Mouse (Mus musculus) left cerebral cortex, postnatal 14 days (tissue): ENCODE data around the gene Adgrg1. TPM values are rescaled to one million over a fixed set of nuclear protein-coding genes. Genes with fewer than 3 reads are reported as not detected.
A peak's percentile ranks its signal among the peaks of the same experiment; 100 is the strongest.

Experiments
- DNase-seq, 2 experiments: peaks; one replicate each; pipeline ENCODE4 v3.0.0; 2021 to 2022; ENCODE audit warnings: low spot score in 2 of 2, mixed read lengths in 1 of 2
- intact Hi-C: fragments of 180-260 bp; cut with DNase I; formaldehyde crosslinking; loops from one replicate; pipeline ENCODE4 v1.15.1; 2025
- total RNA-seq, 2 experiments: library from RNA; stranded (reverse); gene quantifications; 2 replicates each; pipeline ENCODE4 v1.2.3; 2021

Gene Adgrg1
- total RNA-seq, 2 experiments from 2014 or later: 93.3 to 110 TPM

- peak in 1 of 2 experiments; percentile 46 for DNase-seq
- intact Hi-C loops: no loop called here
Observed at GRCm38 (mm10) chr8:94992996-94993724, 18.6 kb downstream of the Adgrg1 start.

GRCm38 (mm10) chr8:94994006-94994405, 19.5 kb downstream of the Adgrg1 start:
- peak; percentile 86 to 87 for DNase-seq
- intact Hi-C loops: no loop called here

GRCm38 (mm10) chr8:94994510-94994909, 20.0 kb downstream of the Adgrg1 start:
- DNase-seq: no peak
- intact Hi-C loops: no loop called here

- intact Hi-C loops: no loop called here
- peak; percentile 43 to 61 for DNase-seq
Observed at GRCm38 (mm10) chr8:94995336-94995893, 20.9 kb downstream of the Adgrg1 start.

GRCm38 (mm10) chr8:94996037-94996436, 21.5 kb downstream of the Adgrg1 start:
- intact Hi-C loops: no loop called here
- no peak for DNase-seq

- no peak for DNase-seq
- intact Hi-C loops: no loop called here
Observed at GRCm38 (mm10) chr8:94996899-94997856, 22.6 kb downstream of the Adgrg1 start.

- no peak for DNase-seq
- intact Hi-C loops: no loop called here
Observed at GRCm38 (mm10) chr8:94997857-94998243, 23.3 kb downstream of the Adgrg1 start.

- intact Hi-C loops: no loop called here
- no peak for DNase-seq
Observed at GRCm38 (mm10) chr8:94998431-94998830, 23.9 kb downstream of the Adgrg1 start.

GRCm38 (mm10) chr8:94999004-94999403, 24.5 kb downstream of the Adgrg1 start:
- DNase-seq: no peak
- intact Hi-C loops: no loop called here

- intact Hi-C loops: loop anchor here (5.0 kb wide), 1 partner anchor 128 kb away; no protein-coding TSS in a partner anchor
- no peak for DNase-seq
Observed at GRCm38 (mm10) chr8:94999956-95000355, 25.4 kb downstream of the Adgrg1 start.

- intact Hi-C loops: loop anchor here (1.0 to 5.0 kb wide), 2 partner anchors 50 to 128 kb away; no protein-coding TSS in a partner anchor
- no peak for DNase-seq
Observed at GRCm38 (mm10) chr8:95000684-95001083, 26.1 kb downstream of the Adgrg1 start.

GRCm38 (mm10) chr8:95001165-95001564, 26.6 kb downstream of the Adgrg1 start:
- DNase-seq: no peak
- intact Hi-C loops: loop anchor here (1.0 to 5.0 kb wide), 2 partner anchors 51 to 129 kb away; no protein-coding TSS in a partner anchor

GRCm38 (mm10) chr8:95001655-95002054, 27.1 kb downstream of the Adgrg1 start:
- peak; percentile 80 to 82 for DNase-seq
- intact Hi-C loops: loop anchor here (1.0 to 5.0 kb wide), 2 partner anchors 51 to 129 kb away; no protein-coding TSS in a partner anchor

GRCm38 (mm10) chr8:95002089-95002655, 27.6 kb downstream of the Adgrg1 start:
- DNase-seq: no peak
- intact Hi-C loops: loop anchor here (5.0 kb wide), 1 partner anchor 130 kb away; no protein-coding TSS in a partner anchor

GRCm38 (mm10) chr8:95012442-95012919, 37.9 kb downstream of the Adgrg1 start:
- DNase-seq: no peak
- intact Hi-C loops: no loop called here

- intact Hi-C loops: no loop called here
- DNase-seq: no peak
Observed at GRCm38 (mm10) chr8:95015866-95016265, 41.3 kb downstream of the Adgrg1 start.

- DNase-seq: no peak
- intact Hi-C loops: no loop called here
Observed at GRCm38 (mm10) chr8:95016684-95017083, 42.1 kb downstream of the Adgrg1 start.

- no peak for DNase-seq
Observed at GRCm38 (mm10) chr8:95017451-95017850, 42.9 kb downstream of the Adgrg1 start, which contains the start of gene Adgrg3. Gene Adgrg3 (plus strand): TSS chr8:95017692.

GRCm38 (mm10) chr8:95017969-95018635, 43.6 kb downstream of the Adgrg1 start:
- DNase-seq: no peak
- intact Hi-C loops: no loop called here

More at GRCm38 (mm10) chr8:95017451-95017850, 42.9 kb downstream of the Adgrg1 start, which contains the start of gene Adgrg3:
- intact Hi-C loops: no loop called here
